Comparison of ENCODE assay signal across 21 mouse cellular contexts in genomic region chr12:21140741-21141308, GRCm38 (mm10).
DNase-seq lines count a peak whose midpoint lies in the region; ATAC-seq and TF ChIP-seq lines count a peak whose summit lies in the region.
"Had no signal": no experiment of that assay in that cellular context is flagged by ENCODE, and none has a peak within 500 bp of the region (broad histone marks: within the 10 kb centered on the region; RNA-seq: fewer than 3 reads in every experiment).

No protein-coding gene starts in this region.

- H3K4me2 ChIP-seq in forebrain, postnatal 0 days (ENCODE audit: low read depth) = no peak overlapping the region; the same call in 1 of the 2 replicates
- H3K4me2 ChIP-seq in forebrain, embryonic 16.5 days (ENCODE audit: low read length) = no peak overlapping the region
- H3K4me2 ChIP-seq in liver, embryonic 13.5 days = no peak overlapping the region
- no peak overlapping the region for H3K4me2 ChIP-seq in kidney, embryonic 16.5 days (replicated peaks; ENCODE audit: low read depth, low read length)
- H3K4me2 ChIP-seq: embryonic facial prominence, embryonic 13.5 days; heart, embryonic 15.5 days; hindbrain, embryonic 14.5 days; limb, embryonic 13.5 days; liver, embryonic 15.5 days had no signal

- no peak for TF ChIP-seq CTCF in forebrain, postnatal 0 days (IDR thresholded peaks at IDR 0.05; ENCODE audit: low read depth)

- WGBS in forebrain, postnatal 0 days = 84% methylated on average over 6 of the region's 6 CpGs
- 90% methylated on average over 6 of the region's 6 CpGs for WGBS in forebrain, embryonic 16.5 days
- whole genome bisulfite sequencing in liver, embryonic 13.5 days (ENCODE audit: insufficient replicate concordance) = 59% methylated on average over 6 of the region's 6 CpGs
- WGBS in kidney, embryonic 16.5 days = 92% methylated on average over 6 of the region's 6 CpGs

- H3K9ac ChIP-seq in forebrain, postnatal 0 days = no peak overlapping the region
- no peak overlapping the region for H3K9ac ChIP-seq in forebrain, embryonic 16.5 days (replicated peaks; ENCODE audit: low read depth, low read length)
- no peak overlapping the region for H3K9ac ChIP-seq in liver, embryonic 13.5 days
- no peak overlapping the region for H3K9ac ChIP-seq in kidney, embryonic 16.5 days (replicated peaks; ENCODE audit: low read length)
- H3K9ac ChIP-seq: embryonic facial prominence, embryonic 13.5 days; heart, embryonic 15.5 days; hindbrain, embryonic 14.5 days; limb, embryonic 13.5 days; liver, embryonic 15.5 days had no signal

- peaks cover 32% of the 10 kb centered on the region for H3K4me1 ChIP-seq in forebrain, postnatal 0 days (ENCODE audit: insufficient read depth)
- peaks cover 47% of the 10 kb centered on the region for H3K4me1 ChIP-seq in forebrain, embryonic 16.5 days (replicated peaks; ENCODE audit: control insufficient read depth, insufficient read depth, low read length)
- peaks cover 73% of the 10 kb centered on the region for H3K4me1 ChIP-seq in liver, embryonic 13.5 days (replicated peaks)
- peaks cover 38% of the 10 kb centered on the region for H3K4me1 ChIP-seq in kidney, embryonic 16.5 days (ENCODE audit: insufficient read depth, low read length)

- H3K27me3 ChIP-seq in forebrain, postnatal 0 days (ENCODE audit: insufficient read depth, low read length) = no peaks in the 10 kb centered on the region
- no peaks in the 10 kb centered on the region for H3K27me3 ChIP-seq in forebrain, embryonic 16.5 days (replicated peaks; ENCODE audit: control insufficient read depth, insufficient read depth, low read length)
- no peaks in the 10 kb centered on the region for H3K27me3 ChIP-seq in liver, embryonic 13.5 days
- no peaks in the 10 kb centered on the region for H3K27me3 ChIP-seq in kidney, embryonic 16.5 days (ENCODE audit: insufficient read depth, low read length)
- H3K27me3 ChIP-seq: embryonic facial prominence, embryonic 13.5 days; heart, embryonic 15.5 days; limb, embryonic 13.5 days; liver, embryonic 15.5 days had no signal

- H3K4me3 ChIP-seq in forebrain, postnatal 0 days (ENCODE audit: low read depth, low read length) = no peak overlapping the region
- no peak overlapping the region for H3K4me3 ChIP-seq in forebrain, embryonic 16.5 days (replicated peaks; ENCODE audit: low read length)
- no peak overlapping the region for H3K4me3 ChIP-seq in liver, embryonic 13.5 days (replicated peaks)
- H3K4me3 ChIP-seq in kidney, embryonic 16.5 days (ENCODE audit: low read length) = no peak overlapping the region
- H3K4me3 ChIP-seq: embryonic facial prominence, embryonic 13.5 days; heart, embryonic 15.5 days; limb, embryonic 13.5 days; liver, embryonic 15.5 days; midbrain, embryonic 10.5 days had no signal

- no peaks in the 10 kb centered on the region for H3K9me3 ChIP-seq in forebrain, postnatal 0 days (ENCODE audit: low read length)
- H3K9me3 ChIP-seq in forebrain, embryonic 16.5 days (ENCODE audit: control insufficient read depth, low read length) = no peaks in the 10 kb centered on the region
- no peaks in the 10 kb centered on the region for H3K9me3 ChIP-seq in liver, embryonic 13.5 days (replicated peaks)
- H3K9me3 ChIP-seq in kidney, embryonic 16.5 days (ENCODE audit: low read length) = no peaks in the 10 kb centered on the region
- H3K9me3 ChIP-seq: embryonic facial prominence, embryonic 13.5 days; heart, embryonic 15.5 days; limb, embryonic 13.5 days; liver, embryonic 15.5 days; midbrain, embryonic 10.5 days had no signal

- no peak for ATAC-seq in forebrain, postnatal 0 days
- ATAC-seq in forebrain, embryonic 16.5 days = no peak
- ATAC-seq in liver, embryonic 13.5 days (ENCODE audit: low read depth) = no peak
- ATAC-seq in erythroblast, adult 5-6 weeks (replicated peaks; ENCODE audit: low FRiP score, poor library complexity, severe bottlenecking) = peak; percentile 58
- no peak for ATAC-seq in kidney, embryonic 16.5 days (ENCODE audit: low FRiP score, low TSS enrichment)
- ATAC-seq: activated CD4-positive, CD25-positive, alpha-beta regulatory T cell, adult 4 months had no signal

- DNase-seq in forebrain, postnatal 0 days = no peak
- DNase-seq in liver, embryonic 13.5 days = peak; percentile 26
- DNase-seq in liver = no peak
- no peak for DNase-seq in adrenal gland, adult (ENCODE audit: inconsistent age in 2 of 2, low spot score in 1 of 2)
- DNase-seq: adrenal gland, postnatal 14 days; embryo, embryonic 11 days; heart, postnatal 36 days; kidney, adult 2 months; kidney, postnatal 10 days; lung, postnatal 4 days; thymus, postnatal 14 days had no signal

- H3K36me3 ChIP-seq in forebrain, postnatal 0 days (ENCODE audit: insufficient read depth) = no peaks in the 10 kb centered on the region
- no peaks in the 10 kb centered on the region for H3K36me3 ChIP-seq in forebrain, embryonic 16.5 days (ENCODE audit: control insufficient read depth, insufficient read depth)
- no peaks in the 10 kb centered on the region for H3K36me3 ChIP-seq in liver, embryonic 13.5 days
- H3K36me3 ChIP-seq in kidney, embryonic 16.5 days (ENCODE audit: insufficient read depth, low read length) = no peaks in the 10 kb centered on the region
- H3K36me3 ChIP-seq: heart, embryonic 15.5 days; liver, embryonic 15.5 days had no signal

- H3K27ac ChIP-seq in forebrain, postnatal 0 days (ENCODE audit: low read depth, low read length) = peak overlapping the region; percentile 78; the same call in 1 of the 2 replicates
- H3K27ac ChIP-seq in forebrain, embryonic 16.5 days (ENCODE audit: low read length) = no peak overlapping the region
- no peak overlapping the region for H3K27ac ChIP-seq in liver, embryonic 13.5 days
- no peak overlapping the region for H3K27ac ChIP-seq in kidney, embryonic 16.5 days (ENCODE audit: low read length)
- H3K27ac ChIP-seq: embryonic facial prominence, embryonic 13.5 days; heart, embryonic 15.5 days; limb, embryonic 13.5 days; liver, embryonic 15.5 days; midbrain, embryonic 10.5 days had no signal
